Mouse (Mus musculus) frontal cortex, postnatal 14 days (tissue): ENCODE data around the gene Ginm1.
"Not testable (repeated sequence)": the region's sequence is repeated elsewhere in the genome, so short reads cannot be mapped to it uniquely, and the experiment has no call there.

Source experiments
- DNase-seq, 2 experiments: peaks; one replicate each; pipeline ENCODE4 v3.0.0; 2022; ENCODE audit warnings: low spot score in 2 of 2

Gene Ginm1

DNA sequence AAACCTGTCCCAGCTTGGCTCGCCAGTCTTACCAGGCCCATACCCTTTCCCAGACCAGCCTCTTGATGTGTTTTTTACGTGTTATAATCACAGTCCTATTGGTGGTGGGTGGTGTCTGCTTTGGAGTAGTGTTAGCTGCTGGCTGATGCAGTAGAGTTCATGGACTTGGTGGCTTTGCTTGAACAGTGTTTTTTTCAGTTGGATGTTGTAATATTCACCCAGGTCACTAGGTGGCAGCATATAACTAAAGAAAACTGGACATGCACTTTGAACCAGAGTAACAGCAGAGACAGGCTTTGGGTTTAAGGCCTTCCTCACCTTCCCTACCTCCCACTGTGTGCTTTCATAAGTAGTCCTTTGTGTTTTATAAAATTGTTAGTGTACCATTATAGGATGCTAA, 17.3 kb upstream of the Ginm1 start:
- peak in 1 of 2 experiments; percentile 19 for DNase-seq

- no peak for DNase-seq
These were observed 10.0 kb upstream of the Ginm1 start for GRCm38 (mm10) chr10:7802519-7803140.

GRCm38 (mm10) chr10:7801258-7801657, 8.6 kb upstream of the Ginm1 start:
- DNase-seq: no peak

DNA sequence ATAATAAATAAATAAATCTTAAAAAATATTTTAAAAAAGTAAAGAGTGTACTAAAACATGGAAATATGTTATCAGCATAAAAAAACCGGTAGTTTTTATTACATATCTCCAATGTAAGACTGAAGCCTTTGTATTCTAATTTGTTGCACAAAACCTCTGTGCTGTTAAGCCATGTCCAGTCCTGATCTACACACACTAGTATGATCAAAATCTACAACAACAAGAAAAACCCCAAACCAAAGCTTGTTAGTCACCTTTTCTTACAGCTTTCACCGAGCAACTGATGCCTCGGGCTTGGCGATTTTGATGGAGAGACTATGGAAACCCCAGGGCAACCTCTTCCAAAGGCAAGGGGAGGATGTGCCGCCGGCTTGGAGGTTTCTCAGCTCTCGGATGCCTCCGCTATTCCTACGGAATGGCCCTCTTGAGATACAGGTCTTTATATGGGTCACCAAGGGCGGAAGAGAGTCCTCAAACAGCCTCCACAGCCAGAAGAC, 322 bp downstream of the Ginm1 start:
- DNase-seq: no peak

- DNase-seq: no peak
These were observed 5.3 kb downstream of the Ginm1 start for GRCm38 (mm10) chr10:7787319-7787718.

DNA sequence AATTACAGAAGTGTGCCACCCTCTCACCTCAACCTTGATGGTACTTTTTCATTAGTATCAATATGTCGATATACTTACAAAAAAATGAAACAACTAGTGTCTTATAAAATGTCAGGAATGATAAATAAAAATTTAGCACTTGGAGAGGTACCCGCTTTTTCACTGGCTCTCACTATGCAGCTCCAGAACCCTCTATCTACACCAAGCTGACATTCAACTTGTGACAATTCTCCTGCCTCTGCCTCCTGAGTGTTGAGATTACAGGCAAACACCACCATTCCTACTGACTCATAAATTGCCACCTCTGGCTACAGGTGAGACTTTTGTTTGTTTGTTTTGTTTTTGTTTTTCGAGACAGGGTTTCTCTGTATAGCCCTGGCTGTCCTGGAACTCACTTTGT, 11.4 kb downstream of the Ginm1 start:
- no peak for DNase-seq

- DNase-seq: peak; percentile 44 to 72
These were observed 12.1 kb downstream of the Ginm1 start for GRCm38 (mm10) chr10:7780238-7781176.

DNA sequence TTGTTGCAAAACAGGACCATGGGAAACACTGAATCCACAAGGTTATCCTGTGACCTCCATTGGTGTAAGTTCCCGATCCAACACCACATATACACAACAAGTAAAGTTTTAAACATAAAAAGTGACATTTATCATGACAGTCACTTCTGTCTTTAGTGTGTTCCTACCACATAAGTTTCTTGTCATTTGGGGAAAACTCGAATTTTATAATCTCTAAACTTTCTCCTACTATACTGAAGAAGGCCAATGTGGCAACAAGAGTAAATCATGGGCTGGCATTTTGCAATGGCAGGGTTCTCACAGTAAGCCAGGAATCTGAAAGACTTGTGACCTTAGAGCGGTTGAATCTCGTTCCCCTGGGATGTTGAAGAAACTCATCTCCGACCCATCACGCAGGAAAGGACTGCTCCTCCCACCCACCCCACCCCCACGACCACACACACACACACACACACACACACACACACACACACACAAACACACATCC, 12.8 kb downstream of the Ginm1 start:
- no peak for DNase-seq

DNA sequence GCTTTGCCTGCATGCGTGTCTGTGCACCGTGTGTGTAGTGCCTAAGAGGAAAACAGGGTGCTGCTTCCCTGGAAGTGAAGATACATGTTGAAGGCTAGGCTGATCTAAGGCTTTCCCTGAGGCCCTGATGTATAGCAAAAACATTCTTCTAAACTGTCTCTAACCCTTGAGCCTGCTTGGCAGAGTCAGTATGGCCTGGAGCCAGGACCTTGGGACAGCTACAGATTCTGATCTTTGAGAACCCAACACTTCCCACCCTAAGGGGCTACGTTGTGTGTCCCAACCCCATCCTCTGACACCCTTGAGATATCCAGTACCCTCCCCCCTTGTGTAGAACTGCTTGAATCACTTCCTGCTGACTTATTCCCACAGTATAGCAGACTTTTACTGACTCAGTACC, 14.3 kb downstream of the Ginm1 start:
- no peak for DNase-seq

- DNase-seq: no peak
These were observed 17.2 kb downstream of the Ginm1 start for GRCm38 (mm10) chr10:7775421-7775820.

- DNase-seq: no peak
These were observed 19.9 kb downstream of the Ginm1 start for GRCm38 (mm10) chr10:7772769-7773168.

GRCm38 (mm10) chr10:7772346-7772745, 20.3 kb downstream of the Ginm1 start:
- DNase-seq: no peak

DNA sequence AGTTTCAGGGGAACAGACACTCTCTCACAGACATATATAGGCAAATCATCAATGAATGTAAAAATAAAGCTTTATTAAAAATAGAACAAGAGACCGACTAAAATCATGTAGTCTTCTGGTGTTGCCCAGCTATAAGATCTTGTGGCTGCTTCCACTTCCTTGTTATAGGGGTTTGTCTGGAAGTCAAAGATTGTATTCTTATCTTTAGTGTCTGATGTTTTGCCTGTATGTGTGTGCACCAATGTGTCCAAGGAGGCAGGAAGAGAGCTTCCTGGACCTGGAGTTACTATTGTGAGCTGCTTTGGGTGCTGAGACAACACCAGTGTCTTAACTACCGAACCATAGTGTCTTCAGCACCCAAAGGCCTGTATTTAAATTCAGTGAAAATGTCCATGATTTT, 35.1 kb downstream of the Ginm1 start:
- DNase-seq: no peak

DNA sequence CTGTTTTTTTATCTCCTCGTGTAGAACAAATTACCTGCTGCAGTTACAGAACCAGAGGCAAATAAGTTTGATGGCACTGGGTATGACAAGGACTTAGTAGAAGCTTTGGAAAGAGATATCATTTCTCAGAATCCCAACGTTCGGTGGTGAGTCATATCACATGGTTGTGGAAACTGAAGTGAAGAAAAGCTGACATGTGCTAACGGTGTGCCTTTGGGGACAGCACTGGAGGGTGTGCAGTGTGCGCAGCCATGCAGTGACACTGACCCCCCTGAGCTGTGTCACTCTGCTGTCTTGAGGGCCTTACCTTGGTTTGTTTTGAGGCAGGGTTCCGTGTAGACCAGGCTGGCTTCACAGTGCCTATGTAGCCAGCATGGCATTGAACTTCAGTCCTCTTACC, 43.9 kb downstream of the Ginm1 start:
- DNase-seq: no peak

- not testable (repeated sequence) for DNase-seq
These were observed 47.1 kb downstream of the Ginm1 start for GRCm38 (mm10) chr10:7745528-7745927.

DNA sequence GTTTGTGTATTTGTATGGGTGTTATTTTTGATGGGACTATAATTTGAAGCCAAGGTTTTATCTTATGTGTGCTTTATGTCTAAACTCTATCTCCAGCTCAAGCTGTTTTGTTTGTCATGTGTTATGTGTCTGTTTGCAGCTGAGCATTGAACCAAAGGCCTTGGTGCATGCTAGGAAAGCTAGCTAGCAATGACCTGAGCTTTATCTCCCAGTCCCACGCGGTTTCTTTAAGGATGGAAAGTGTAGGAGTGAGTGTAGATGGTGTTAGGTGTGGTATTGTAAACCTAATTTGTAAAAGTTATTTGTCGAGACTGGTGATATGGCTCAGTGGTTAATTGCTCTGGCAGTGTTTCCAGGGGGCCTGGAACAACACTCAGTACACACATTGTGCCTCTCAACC, 54.7 kb downstream of the Ginm1 start:
- no peak for DNase-seq

DNA sequence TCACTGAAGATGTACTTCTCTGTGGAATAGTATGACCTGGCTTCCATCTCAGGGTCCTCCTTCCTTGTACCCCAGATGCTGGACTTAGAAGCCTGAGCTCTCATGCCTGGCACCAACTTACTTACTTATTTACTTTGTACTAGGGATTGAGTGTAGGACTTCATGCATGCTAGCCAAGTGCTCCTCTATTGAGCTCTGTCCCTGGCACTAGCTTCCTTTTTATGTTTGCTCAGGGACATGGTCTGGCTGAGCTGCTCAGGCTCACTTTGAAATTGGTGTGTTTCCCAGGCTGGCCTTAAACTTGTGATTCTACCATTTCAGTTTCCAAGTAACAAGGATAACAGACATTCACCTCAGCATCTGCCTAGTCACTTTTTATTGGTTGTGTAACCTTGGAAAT, 55.5 kb downstream of the Ginm1 start:
- DNase-seq: no peak

DNA sequence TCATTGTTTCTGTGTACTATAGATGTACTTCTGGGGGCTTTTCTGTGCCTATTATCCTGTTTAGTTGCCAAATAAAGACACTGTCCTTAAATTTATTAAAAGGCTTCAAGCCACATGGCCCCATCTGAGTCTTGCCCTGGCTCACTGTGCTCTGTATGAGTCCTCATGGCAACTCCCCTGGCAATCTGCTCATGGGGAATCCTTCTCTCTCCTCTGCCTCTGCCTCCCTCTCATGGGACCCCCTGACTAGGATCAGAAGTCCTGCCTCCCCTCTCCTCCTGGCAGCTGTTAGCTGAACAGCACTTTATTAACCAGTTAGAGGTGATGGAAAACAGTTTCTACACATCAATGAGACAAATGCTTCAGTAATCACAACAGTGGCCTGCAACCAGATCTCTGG, 61.0 kb downstream of the Ginm1 start:
- no peak for DNase-seq

DNA sequence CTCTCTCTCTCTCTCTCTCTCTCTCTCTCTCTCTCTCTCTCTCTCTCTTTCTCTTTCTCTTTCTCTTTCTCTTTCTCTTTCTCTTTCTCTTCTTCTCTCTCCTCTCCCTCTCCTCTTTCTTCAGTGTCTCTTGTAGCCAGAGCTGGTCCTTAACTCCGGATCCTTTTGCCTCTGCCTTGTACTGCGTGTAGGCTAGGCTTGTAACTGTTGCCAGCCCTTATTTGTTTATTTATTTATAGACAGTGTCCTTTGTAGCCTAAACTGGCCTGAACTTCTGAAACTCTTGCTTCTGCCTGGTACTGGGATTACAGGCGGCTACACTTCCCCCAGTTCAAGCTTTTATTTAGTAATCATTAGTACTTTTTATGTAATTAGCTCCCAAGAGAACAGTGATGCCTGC, 65.6 kb downstream of the Ginm1 start:
- no peak for DNase-seq

GRCm38 (mm10) chr10:7726501-7726812, 66.2 kb downstream of the Ginm1 start:
- no peak for DNase-seq

DNA sequence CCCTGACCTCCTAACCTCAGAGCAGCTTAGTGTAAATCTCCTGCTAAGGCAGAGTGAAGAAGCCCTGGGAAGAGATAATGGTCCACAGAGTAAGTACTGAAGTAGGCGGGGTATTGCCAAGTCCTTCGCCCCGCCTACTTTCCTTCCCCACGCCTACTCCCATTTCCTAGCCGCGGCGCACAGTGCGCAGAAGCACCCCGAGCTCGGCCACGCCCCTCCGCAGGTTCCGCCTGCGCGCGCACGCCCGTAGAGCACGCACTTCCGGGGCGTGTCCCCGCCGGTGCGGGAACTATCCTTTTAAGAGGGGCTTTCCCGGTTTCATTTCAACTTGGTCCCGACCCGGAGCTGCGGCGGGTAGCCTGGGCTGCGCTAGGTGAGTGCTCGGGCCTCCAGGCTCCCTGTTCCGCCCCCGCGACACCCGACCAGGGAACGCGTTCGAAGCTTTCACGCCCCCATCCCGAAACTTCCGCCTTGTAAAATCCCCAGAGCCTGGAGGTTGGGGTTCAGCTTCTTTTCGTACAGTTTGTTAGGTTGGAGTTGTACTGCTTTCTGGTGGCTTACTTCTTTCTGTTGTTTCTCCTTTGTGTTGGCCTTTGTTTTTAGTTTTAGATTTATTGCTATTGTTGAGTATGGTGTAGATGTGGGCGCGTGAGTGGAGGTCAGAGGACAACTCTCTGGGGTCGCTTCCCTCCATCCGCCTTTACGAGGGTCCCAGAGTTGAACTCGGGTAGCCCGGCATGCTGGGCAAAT, 66.7 kb downstream of the Ginm1 start, which contains the start of gene Katna1:
Gene Katna1, plus strand, starts transcription at position 250 of the 750 bp plus-strand sequence.
- peak; percentile 78 to 89 for DNase-seq
